Mouse (Mus musculus) embryonic stem cell, embryonic (primary cell): ENCODE data around the gene Zc3h18.

ENCODE experiments used
- CTCF ChIA-PET, 4 experiments: fragments of 300-600 bp in 2 of 4; fragments of 350-600 bp in 2 of 4; sonication (Branson Sonifier 250); formaldehyde crosslinking; loops; one replicate each; lab custom pipeline; 2022; ENCODE audit warnings: inconsistent platforms in 2 of 4; lab: Charles Lee
- POLR2A ChIA-PET, 4 experiments: fragments of 300-600 bp in 2 of 4; fragments of 350-600 bp in 2 of 4; sonication (Branson Sonifier 250); formaldehyde crosslinking; loops; one replicate each; lab custom pipeline; 2022; ENCODE audit warnings: antibody characterized with exemption in 4 of 4, inconsistent platforms in 1 of 4; lab: Charles Lee

Zc3h18 gene

DNA sequence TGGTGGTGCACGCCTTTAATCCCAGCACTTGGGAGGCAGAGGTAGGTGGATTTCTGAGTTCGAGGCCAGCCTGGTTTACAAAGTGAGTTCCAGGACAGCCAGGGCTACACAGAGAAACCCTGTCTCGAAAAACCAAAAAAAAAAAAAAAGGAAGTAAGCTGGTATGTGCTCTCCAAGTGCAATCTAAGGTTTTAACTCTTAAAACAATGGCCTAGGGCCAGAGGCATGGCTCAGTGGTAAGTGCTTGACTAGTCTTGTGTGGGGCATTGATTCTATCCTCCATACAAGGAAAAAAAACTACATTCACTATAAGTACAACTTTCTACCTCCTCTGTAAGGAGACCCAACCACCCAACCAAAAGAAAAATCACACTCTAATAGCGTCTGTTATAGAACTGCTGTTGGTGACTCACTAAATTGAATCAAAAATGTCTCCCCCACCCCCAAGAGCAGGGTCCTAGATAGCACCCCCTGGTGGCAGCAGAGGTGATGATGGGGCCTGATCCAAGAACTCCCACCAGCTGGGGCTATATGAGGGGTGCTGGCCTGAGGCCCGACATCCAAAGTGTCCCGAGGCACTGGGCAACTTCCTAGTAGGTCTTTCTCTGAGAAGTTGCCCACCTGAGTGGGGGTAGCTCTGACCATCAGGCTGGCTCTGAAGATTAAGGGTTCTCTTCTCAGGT lies 83.0 kb downstream of the Zc3h18 start:
- POLR2A ChIA-PET: interaction anchor here in 3 of 4 experiments (0.7 to 6.8 kb wide), 21 partner anchors 10 to 509 kb away, joined by 3 to 91 read pairs (median 3); partner anchors contain the start of genes Cyba (in 1 of the 3), Galns (in 1 of the 3), Mvd (in 1 of the 3) and Zfpm1 (in 1 of the 3)
- CTCF ChIA-PET: interaction anchor here (0.5 to 1.8 kb wide), 10 partner anchors 10 to 1069 kb away, joined by 3 to 31 read pairs (median 4); partner anchors contain the start of gene Mvd (in 2 of the 4)

DNA sequence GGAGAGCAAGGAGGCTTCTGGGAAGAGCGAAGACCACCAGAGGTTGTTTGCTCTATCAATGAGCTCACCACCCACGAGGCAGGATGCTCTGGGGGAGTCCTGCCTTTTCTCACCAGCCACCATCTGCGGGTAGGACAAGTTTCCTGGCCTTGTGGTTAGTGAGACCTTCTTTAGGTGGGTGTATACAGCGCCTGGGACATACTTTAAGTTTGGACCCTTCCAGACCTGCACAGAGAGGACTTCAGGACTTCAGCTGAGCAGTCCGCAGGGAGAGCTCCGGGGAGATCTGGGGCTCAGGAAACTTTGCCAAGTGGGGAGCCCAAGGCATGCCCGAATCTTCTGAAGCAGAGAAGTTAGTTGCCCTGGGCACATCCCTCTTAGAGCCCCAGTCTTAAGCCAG lies 83.6 kb downstream of the Zc3h18 start:
- ChIA-PET CTCF (interaction anchor here (0.5 to 1.8 kb wide), 16 partner anchors 9 to 1343 kb away, joined by 3 to 31 read pairs (median 4); partner anchors contain the start of gene Mvd (in 2 of the 4)), POLR2A (interaction anchor here in 3 of 4 experiments (0.6 to 6.8 kb wide), 25 partner anchors 9 to 510 kb away, joined by 3 to 91 read pairs (median 3); partner anchors contain the start of genes Mvd (in 2 of the 3), Cyba (in 1 of the 3), Galns (in 1 of the 3) and Zfpm1 (in 1 of the 3))

DNA sequence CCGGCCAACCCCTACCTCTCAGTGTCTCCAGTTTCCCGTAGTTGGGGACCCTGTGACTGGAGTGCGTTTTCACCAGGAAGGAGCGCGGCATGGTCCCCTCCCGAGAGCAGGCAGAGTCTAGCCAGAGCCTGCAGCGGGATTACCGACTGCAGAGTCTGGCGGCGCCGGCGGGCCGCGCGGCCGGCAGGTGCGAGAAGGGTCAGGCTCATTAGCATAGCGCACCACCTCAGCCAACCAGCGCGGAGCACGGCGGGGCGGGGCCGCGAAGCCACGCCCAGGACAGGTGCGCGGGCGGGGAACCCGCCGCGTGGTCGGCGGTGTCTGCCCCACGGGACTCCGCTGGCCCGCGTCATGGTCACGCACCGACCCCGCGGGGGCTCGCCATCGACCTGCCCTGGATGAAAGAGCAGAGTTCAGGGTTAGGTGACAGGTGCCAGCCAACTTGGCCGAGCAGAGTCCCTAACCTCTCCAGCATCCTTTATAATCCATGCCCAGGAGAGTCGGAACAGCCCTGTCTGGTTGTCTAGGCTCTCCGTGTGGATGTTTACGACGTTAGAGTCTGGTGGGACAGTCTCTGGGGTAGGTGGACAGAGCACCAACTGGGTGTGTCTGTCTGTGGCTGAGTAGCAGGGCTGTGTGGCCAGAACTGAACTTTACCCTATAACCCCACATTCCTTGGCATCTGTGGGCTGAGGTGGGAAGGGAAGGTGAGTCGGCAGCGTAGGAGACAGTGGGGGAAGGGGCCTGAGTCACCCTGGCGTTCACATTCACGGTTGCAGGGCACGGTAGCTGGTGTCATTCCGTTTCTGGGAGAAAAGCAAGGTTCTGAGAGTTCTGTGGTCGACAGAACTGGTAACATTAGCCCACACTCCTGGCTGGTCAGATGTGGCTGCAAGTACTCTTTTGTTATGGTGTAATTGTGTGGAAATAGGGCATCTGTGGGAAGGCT lies 84.4 kb downstream of the Zc3h18 start, which contains the start of gene Snai3:
TSS of gene Snai3 (minus strand) at position 210 of the 949 bp plus-strand sequence.
- CTCF ChIA-PET: interaction anchor here (0.6 to 1.8 kb wide), 13 partner anchors 8 to 1342 kb away, joined by 3 to 31 read pairs (median 3); partner anchors contain the start of gene Mvd (in 2 of the 4)
- POLR2A ChIA-PET: interaction anchor here in 3 of 4 experiments (0.6 to 6.8 kb wide), 36 partner anchors 8 to 511 kb away, joined by 3 to 91 read pairs (median 3); partner anchors contain the start of genes Mvd (in 2 of the 3), Cdt1 (in 1 of the 3), Cyba (in 1 of the 3) and Galns (in 1 of the 3)

DNA sequence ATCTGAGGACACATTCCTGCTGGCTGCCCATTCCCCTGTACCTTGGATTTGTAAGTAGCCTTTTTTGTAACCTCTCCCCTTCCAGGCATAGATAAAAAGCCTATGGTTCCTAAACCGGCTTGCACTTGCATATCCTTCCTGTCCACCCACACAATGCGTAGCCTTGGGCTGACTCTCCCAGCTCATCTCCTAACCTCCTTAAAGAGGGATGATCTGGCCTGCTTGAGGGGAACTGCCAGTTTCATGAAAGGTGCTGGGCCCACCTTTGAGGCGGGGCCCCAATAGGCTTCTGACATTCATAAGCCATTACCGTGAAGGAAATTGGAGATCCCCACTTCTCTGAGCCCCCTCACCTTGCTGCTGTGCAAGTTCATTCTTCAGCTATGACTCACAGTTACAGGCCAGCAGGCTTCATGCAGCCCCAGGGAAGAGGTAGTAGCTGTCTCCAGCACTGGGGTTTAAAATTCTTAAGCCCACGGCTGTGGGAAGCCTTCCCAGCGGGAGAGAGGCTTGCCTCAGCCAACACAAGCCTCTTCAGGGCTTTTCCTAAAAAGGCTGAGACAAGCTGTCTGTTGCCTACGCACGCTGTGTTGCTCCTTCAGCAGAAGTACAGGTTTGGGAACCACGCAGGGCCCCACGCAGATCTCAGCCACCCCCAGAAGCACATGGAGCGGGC lies 85.2 kb downstream of the Zc3h18 start:
- ChIA-PET POLR2A (interaction anchor here in 2 of 4 experiments (0.7 to 6.8 kb wide), 13 partner anchors 8 to 178 kb away, joined by 3 to 91 read pairs (median 4); partner anchors contain the start of genes Mvd (in 2 of the 2), Cdt1 (in 1 of the 2) and Cyba (in 1 of the 2)), CTCF (interaction anchor here in 3 of 4 experiments (0.5 to 1.0 kb wide), 3 partner anchors 13 to 192 kb away, joined by 3 to 8 read pairs (median 3); no protein-coding TSS in a partner anchor)

DNA sequence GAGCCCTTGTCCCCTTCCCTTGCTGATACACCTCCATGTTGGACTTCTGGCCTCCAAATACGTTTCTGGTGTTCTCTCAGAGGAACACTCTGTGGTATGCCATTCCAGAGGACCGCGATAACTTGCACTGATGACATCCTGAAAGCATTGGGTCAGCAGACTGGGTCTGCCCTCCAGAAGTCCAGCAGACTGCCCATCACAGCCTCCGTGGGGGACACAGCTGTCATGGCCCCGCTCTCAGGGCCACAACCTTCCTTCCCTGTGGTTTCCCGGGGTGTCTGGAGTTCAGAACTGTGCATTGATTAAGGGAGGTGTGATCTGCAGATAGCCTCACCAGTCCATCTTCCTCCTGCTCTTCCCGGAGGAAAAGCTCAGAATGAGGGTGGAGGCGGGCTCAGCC lies 86.1 kb downstream of the Zc3h18 start:
- ChIA-PET CTCF (interaction anchor here in 2 of 4 experiments (0.6 to 1.0 kb wide), 2 partner anchors 155 to 193 kb away, joined by 3 read pairs; no protein-coding TSS in a partner anchor), POLR2A (interaction anchor here in 2 of 4 experiments (0.6 to 6.8 kb wide), 7 partner anchors 9 to 511 kb away, joined by 3 to 91 read pairs (median 4); partner anchors contain the start of genes Mvd (in 2 of the 2) and Cyba (in 1 of the 2))

DNA sequence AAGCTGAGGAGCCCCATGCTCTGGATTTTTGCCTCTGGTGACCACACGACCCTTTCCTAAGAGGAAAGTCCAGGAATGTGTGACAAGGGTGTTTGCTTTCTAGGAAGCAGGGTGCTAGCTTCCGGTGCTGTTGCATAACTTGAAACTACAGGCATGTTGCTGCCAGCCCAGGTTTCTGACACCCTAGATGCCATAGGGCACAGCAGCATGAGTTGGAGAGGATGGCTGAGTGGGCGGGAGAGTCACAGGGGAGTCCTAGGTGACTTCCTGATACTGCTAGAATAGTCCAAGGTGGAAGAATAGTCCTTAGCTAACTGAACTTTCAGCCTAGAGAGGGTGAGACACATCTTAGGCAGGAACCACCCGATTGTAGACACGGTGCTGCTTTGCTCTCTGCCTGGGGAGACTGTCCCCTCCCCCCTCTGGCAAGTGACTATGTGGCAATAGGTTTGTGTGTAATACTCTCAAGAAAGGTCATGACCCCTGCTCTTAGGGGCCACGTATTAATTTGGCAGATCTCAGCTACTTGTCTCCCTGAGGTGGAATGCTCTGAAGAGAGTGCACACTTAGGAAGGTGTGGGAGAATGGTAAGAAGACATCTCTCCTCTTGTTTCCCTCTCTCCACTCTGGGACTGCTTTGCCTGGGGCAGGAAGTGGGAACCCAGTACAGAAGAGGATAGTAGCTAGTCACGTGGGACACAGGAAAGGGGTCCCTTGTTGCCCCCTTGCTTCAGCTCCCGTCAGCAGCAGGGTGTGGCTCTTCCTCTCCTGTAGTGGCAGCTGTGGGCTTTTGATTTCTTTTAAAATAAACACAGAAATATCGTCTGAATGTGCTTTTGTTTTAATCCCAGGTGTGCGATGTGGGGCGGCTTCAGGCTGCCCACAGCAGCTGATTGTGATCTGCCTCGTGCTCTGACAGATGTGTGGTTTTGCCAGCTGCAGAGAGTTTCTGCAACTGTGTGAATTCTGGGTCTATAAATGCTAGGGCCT lies 87.5 kb downstream of the Zc3h18 start:
- ChIA-PET POLR2A (interaction anchor here in 3 of 4 experiments (0.7 to 6.8 kb wide), 8 partner anchors 11 to 216 kb away, joined by 3 to 91 read pairs (median 6); partner anchors contain the start of genes Mvd (in 2 of the 3) and Cyba (in 1 of the 3)), CTCF (interaction anchor here in 1 of 4 experiments (0.7 kb wide), 1 partner anchor 22 kb away, joined by 3 read pairs; no protein-coding TSS in a partner anchor)

DNA sequence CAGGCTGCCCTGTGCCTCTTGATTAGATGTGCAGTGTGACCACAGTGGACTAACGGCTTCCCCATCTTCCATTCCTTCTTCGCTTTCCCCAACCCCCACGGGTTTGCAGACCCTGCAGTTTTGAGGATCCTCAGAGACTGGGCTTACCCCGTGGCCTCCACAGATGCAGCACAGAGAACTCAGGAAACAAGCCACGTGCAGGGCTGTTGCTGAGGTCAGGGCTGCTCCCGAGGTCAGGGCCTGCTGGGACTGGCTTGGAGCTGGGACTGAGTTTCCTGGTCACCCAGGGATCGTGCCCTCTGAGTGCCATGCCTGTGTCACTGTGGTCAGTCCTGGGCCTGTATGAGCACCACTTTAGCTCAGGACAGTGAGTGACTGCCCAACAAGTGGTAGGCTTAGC lies 88.6 kb downstream of the Zc3h18 start:
- ChIA-PET POLR2A (interaction anchor here in 2 of 4 experiments (0.6 to 6.8 kb wide), 8 partner anchors 10 to 359 kb away, joined by 3 to 91 read pairs (median 5); partner anchors contain the start of gene Mvd (in 2 of the 2)), CTCF (no interaction called here)
